Mouse (Mus musculus) midbrain, embryonic 11.5 days (tissue): ENCODE measurements around the gene Arsg. TPM values are rescaled to one million over a fixed set of nuclear protein-coding genes. Genes with fewer than 3 reads are reported as not detected.

ENCODE experiments used
- ATAC-seq: fragments of 200-750 bp; cut with Nextera tagmentation; 2 replicates; pipeline ENCODE4 v1.8.0; 2017; ENCODE audit warnings: moderate TSS enrichment, moderate library complexity; ENCODE audit not compliant: low FRiP score
- DNase-seq: peaks from one replicate; pipeline ENCODE4 v3.0.0; 2015; ENCODE audit warnings: low spot score; ENCODE audit errors: missing footprints
- H3K27ac ChIP-seq: fragments of 300-500 bp; sonication (generic); 2 replicates; pipeline ENCODE4 v1.5.1; 2014; ENCODE audit warnings: low read depth, low read length
- H3K27me3 ChIP-seq: fragments of 300-500 bp; sonication (generic); 2 replicates; pipeline ENCODE4 v1.6.1; 2014; ENCODE audit warnings: mild to moderate bottlenecking, low read length, moderate library complexity, mixed read lengths; ENCODE audit not compliant: control insufficient read depth, insufficient read depth
- H3K36me3 ChIP-seq: fragments of 300-500 bp; sonication (generic); 2 replicates; pipeline ENCODE4 v1.6.1; 2014; ENCODE audit warnings: mild to moderate bottlenecking, low read length, moderate library complexity, mixed read lengths; ENCODE audit not compliant: control insufficient read depth, insufficient read depth
- H3K4me1 ChIP-seq: fragments of 300-500 bp; sonication (generic); 2 replicates; pipeline ENCODE4 v1.6.1; 2014; ENCODE audit warnings: low read length; ENCODE audit not compliant: control insufficient read depth, insufficient read depth
- H3K4me2 ChIP-seq: fragments of 300-500 bp; sonication (generic); 2 replicates; pipeline ENCODE4 v1.6.1; 2014; ENCODE audit warnings: mild to moderate bottlenecking, moderate library complexity
- H3K4me3 ChIP-seq: fragments of 300-500 bp; sonication (generic); 2 replicates; pipeline ENCODE4 v1.5.1; 2014; ENCODE audit warnings: low read depth, low read length
- H3K9ac ChIP-seq: fragments of 300-500 bp; sonication (generic); 2 replicates; pipeline ENCODE4 v1.6.1; 2014; ENCODE audit warnings: low read length
- H3K9me3 ChIP-seq: fragments of 300-500 bp; sonication (generic); 2 replicates; pipeline ENCODE4 v1.6.1; 2016; ENCODE audit warnings: low read length; ENCODE audit not compliant: control insufficient read depth
- WGBS: fragments of 180-500 bp; shearing (Covaris S2); extraction: QIAGEN DNeasy Blood & Tissue Kit; methylation state at CpG from one replicate; pipeline ENCODE4 v1.1.7; 2014; 5-methylcytosine and 5-hydroxymethylcytosine counted together
- polyA plus RNA-seq: library from polyadenylated mRNA; unstranded; fragments of >200 nt; fragmentation: Nextera tagmentation; extraction: Ambion mirVana; gene quantifications from 2 replicates; pipeline ENCODE4 v1.2.1, GENCODE M21; 2014

The Arsg gene
- polyA plus RNA-seq, 1 experiment from 2014 or later = 2.9 TPM

GRCm38 (mm10) chr11:109517816-109518215 is 44.6 kb downstream of the Arsg start:
- 95% methylated on average over 3 of the region's 3 CpGs for WGBS
- H3K4me1 ChIP-seq = no peaks in the 10 kb centered on the region
- ATAC-seq = no peak

GRCm38 (mm10) chr11:109520958-109521357 is 47.8 kb downstream of the Arsg start:
- no peaks in the 10 kb centered on the region for H3K27me3 ChIP-seq
- WGBS = 47% methylated on average over 7 of the region's 7 CpGs
- no peak for DNase-seq
- no peaks in the 10 kb centered on the region for H3K9me3 ChIP-seq
- no peaks in the 10 kb centered on the region for H3K36me3 ChIP-seq
- no peak overlapping the region for H3K27ac ChIP-seq
- no peaks in the 10 kb centered on the region for H3K4me1 ChIP-seq
- H3K4me2 ChIP-seq = no peak overlapping the region
- ATAC-seq = no peak
- no peak overlapping the region for H3K9ac ChIP-seq
- no peak overlapping the region for H3K4me3 ChIP-seq

More at GRCm38 (mm10) chr11:109517816-109518215, 44.6 kb downstream of the Arsg start:
- Histone ChIP-seq H3K36me3 (no peaks in the 10 kb centered on the region), H3K9ac (no peak overlapping the region), H3K27me3 (no peaks in the 10 kb centered on the region), H3K4me2 (no peak overlapping the region), H3K4me3 (no peak overlapping the region), H3K9me3 (no peaks in the 10 kb centered on the region), H3K27ac (no peak overlapping the region)
- DNase-seq = no peak

GRCm38 (mm10) chr11:109524869-109525268 is 51.7 kb downstream of the Arsg start:
- no peaks in the 10 kb centered on the region for H3K4me1 ChIP-seq
- no peaks in the 10 kb centered on the region for H3K36me3 ChIP-seq
- H3K9me3 ChIP-seq = no peaks in the 10 kb centered on the region
- 93% methylated on average over 5 of the region's 5 CpGs for WGBS
- H3K9ac ChIP-seq = no peak overlapping the region
- H3K27ac ChIP-seq = no peak overlapping the region
- H3K4me3 ChIP-seq = no peak overlapping the region
- H3K4me2 ChIP-seq = no peak overlapping the region
- ATAC-seq = no peak
- peak; percentile 31 for DNase-seq
- no peaks in the 10 kb centered on the region for H3K27me3 ChIP-seq

- no peaks in the 10 kb centered on the region for H3K36me3 ChIP-seq
- WGBS = 90% methylated on average over 4 of the region's 4 CpGs
- H3K4me2 ChIP-seq = no peak overlapping the region
- no peak overlapping the region for H3K4me3 ChIP-seq
- H3K9me3 ChIP-seq = no peaks in the 10 kb centered on the region
- H3K27me3 ChIP-seq = no peaks in the 10 kb centered on the region
- H3K9ac ChIP-seq = no peak overlapping the region
- no peak for ATAC-seq
- no peak overlapping the region for H3K27ac ChIP-seq
- no peaks in the 10 kb centered on the region for H3K4me1 ChIP-seq
- DNase-seq = no peak
Measured at GRCm38 (mm10) chr11:109525571-109525970, 52.4 kb downstream of the Arsg start.

GRCm38 (mm10) chr11:109530030-109530429 is 56.9 kb downstream of the Arsg start:
- no peak overlapping the region for H3K27ac ChIP-seq
- H3K9me3 ChIP-seq = no peaks in the 10 kb centered on the region
- ATAC-seq (no peak), DNase-seq (peak; percentile 59)
- no peak overlapping the region for H3K9ac ChIP-seq
- H3K4me3 ChIP-seq = no peak overlapping the region
- H3K4me1 ChIP-seq = no peaks in the 10 kb centered on the region
- 91% methylated on average over 4 of the region's 4 CpGs for WGBS
- H3K36me3 ChIP-seq = no peaks in the 10 kb centered on the region
- no peaks in the 10 kb centered on the region for H3K27me3 ChIP-seq
- no peak overlapping the region for H3K4me2 ChIP-seq

- WGBS = 90% methylated on average over 6 of the region's 6 CpGs
- H3K4me1 ChIP-seq = no peaks in the 10 kb centered on the region
- H3K27ac ChIP-seq = no peak overlapping the region
- ATAC-seq (no peak), DNase-seq (no peak)
- H3K4me2 ChIP-seq = no peak overlapping the region
- no peaks in the 10 kb centered on the region for H3K27me3 ChIP-seq
- no peak overlapping the region for H3K9ac ChIP-seq
- H3K9me3 ChIP-seq = no peaks in the 10 kb centered on the region
- H3K4me3 ChIP-seq = no peak overlapping the region
- H3K36me3 ChIP-seq = no peaks in the 10 kb centered on the region
Measured at GRCm38 (mm10) chr11:109535966-109536365, 62.8 kb downstream of the Arsg start.

GRCm38 (mm10) chr11:109536939-109537338 is 63.8 kb downstream of the Arsg start:
- peak; percentile 21 for DNase-seq
- no peaks in the 10 kb centered on the region for H3K4me1 ChIP-seq
- H3K27me3 ChIP-seq = no peaks in the 10 kb centered on the region
- no peak overlapping the region for H3K4me2 ChIP-seq
- H3K27ac ChIP-seq = no peak overlapping the region
- H3K36me3 ChIP-seq = no peaks in the 10 kb centered on the region
- WGBS = 79% methylated on average over 5 of the region's 5 CpGs
- no peak for ATAC-seq
- H3K9me3 ChIP-seq = no peaks in the 10 kb centered on the region
- no peak overlapping the region for H3K4me3 ChIP-seq
- H3K9ac ChIP-seq = no peak overlapping the region

GRCm38 (mm10) chr11:109539290-109539689 is 66.1 kb downstream of the Arsg start:
- peak; percentile 77 for DNase-seq
- H3K9me3 ChIP-seq = no peaks in the 10 kb centered on the region
- no peaks in the 10 kb centered on the region for H3K27me3 ChIP-seq
- ATAC-seq = no peak
- H3K36me3 ChIP-seq = no peaks in the 10 kb centered on the region
- H3K4me2 ChIP-seq = no peak overlapping the region
- WGBS = 65% methylated on average over 6 of the region's 6 CpGs
- no peak overlapping the region for H3K27ac ChIP-seq
- no peaks in the 10 kb centered on the region for H3K4me1 ChIP-seq
- H3K9ac ChIP-seq = no peak overlapping the region
- no peak overlapping the region for H3K4me3 ChIP-seq

- Histone ChIP-seq H3K27me3 (no peaks in the 10 kb centered on the region), H3K4me3 (no peak overlapping the region), H3K4me1 (no peaks in the 10 kb centered on the region), H3K4me2 (no peak overlapping the region), H3K9me3 (no peaks in the 10 kb centered on the region), H3K27ac (no peak overlapping the region), H3K9ac (no peak overlapping the region), H3K36me3 (no peaks in the 10 kb centered on the region)
- ATAC-seq = no peak
- DNase-seq = no peak
- 83% methylated on average over 9 of the region's 9 CpGs for WGBS
Measured at GRCm38 (mm10) chr11:109543466-109543865, 70.3 kb downstream of the Arsg start.

- 81% methylated on average over 7 of the region's 7 CpGs for WGBS
- Histone ChIP-seq H3K36me3 (no peaks in the 10 kb centered on the region), H3K4me2 (no peak overlapping the region), H3K9me3 (no peaks in the 10 kb centered on the region), H3K4me3 (no peak overlapping the region), H3K27ac (no peak overlapping the region), H3K9ac (no peak overlapping the region), H3K4me1 (no peaks in the 10 kb centered on the region), H3K27me3 (no peaks in the 10 kb centered on the region)
- ATAC-seq = no peak
- no peak for DNase-seq
Measured at GRCm38 (mm10) chr11:109544432-109544831, 71.3 kb downstream of the Arsg start.
